Mouse (Mus musculus) Patski (cell line): Measurements from ENCODE around the gene Gm29776. TPM values are rescaled to one million over a fixed set of nuclear protein-coding genes. Genes with fewer than 3 reads are reported as not detected.

ENCODE experiments used
- ATAC-seq: fragments of 100-300 bp; one replicate; pipeline ENCODE4 v1.8.0; 2021
- CTCF ChIA-PET: fragments of 350-600 bp; sonication (Branson Sonifier 250); formaldehyde crosslinking; loops from one replicate; lab custom pipeline; 2022; ENCODE audit warnings: inconsistent platforms; lab: Charles Lee
- POLR2A ChIA-PET: fragments of 350-600 bp; sonication (Branson Sonifier 250); formaldehyde crosslinking; loops from one replicate; lab custom pipeline; 2022; ENCODE audit warnings: antibody characterized with exemption, inconsistent platforms; lab: Charles Lee
- DNase-seq: peaks from one replicate; pipeline ENCODE4 v3.0.0-alpha.2; 2011; ENCODE audit warnings: low read depth, low spot score
- H3K27me3 ChIP-seq: fragments of 371-371 bp; one replicate; pipeline ENCODE4 v1.5.1; 2021
- CTCF ChIP-seq: fragments of 100-300 bp; IDR thresholded peaks from one replicate; pipeline ENCODE4 v1.5.1; 2021
- in situ Hi-C: fragments of 300-500 bp; cut with MboI; formaldehyde crosslinking; loops from 3 replicates; pipeline ENCODE4 v1.11.1; 2018; ENCODE audit warnings: low pct_unique_long_range_greater_than_20kb, mixed read lengths
- polyA plus RNA-seq: library from polyadenylated mRNA; unstranded; gene quantifications from one replicate; pipeline ENCODE4 v1.2.3, GENCODE M21; 2021

Gm29776 gene
- polyA plus RNA-seq, 1 experiment from 2014 or later = 0.03 TPM

- H3K27me3 ChIP-seq = peaks cover 10% of the 10 kb centered on the region
- DNase-seq = no peak
- in situ Hi-C loops = no loop called here
- no peak for ATAC-seq
- TF ChIP-seq CTCF = no peak
- POLR2A ChIA-PET = no interaction called here
- CTCF ChIA-PET = no interaction called here
These were observed 30.4 kb upstream of the Gm29776 start for GRCm38 (mm10) chr14:54728823-54729653.

GRCm38 (mm10) chr14:54727565-54727964 is 28.9 kb upstream of the Gm29776 start:
- no peak for TF ChIP-seq CTCF
- CTCF ChIA-PET = no interaction called here

GRCm38 (mm10) chr14:54724049-54724448 is 25.4 kb upstream of the Gm29776 start:
- POLR2A ChIA-PET = no interaction called here
- in situ Hi-C loops = no loop called here

More at GRCm38 (mm10) chr14:54727565-54727964, 28.9 kb upstream of the Gm29776 start:
- POLR2A ChIA-PET = no interaction called here
- peaks cover 11% of the 10 kb centered on the region for H3K27me3 ChIP-seq
- in situ Hi-C loops = no loop called here
- ATAC-seq (no peak), DNase-seq (no peak)

GRCm38 (mm10) chr14:54721711-54722110 is 23.1 kb upstream of the Gm29776 start:
- ATAC-seq (no peak), DNase-seq (no peak)
- TF ChIP-seq CTCF = no peak
- in situ Hi-C loops = no loop called here
- CTCF ChIA-PET = no interaction called here
- POLR2A ChIA-PET = no interaction called here
- H3K27me3 ChIP-seq = peaks cover 3% of the 10 kb centered on the region

More at GRCm38 (mm10) chr14:54724049-54724448, 25.4 kb upstream of the Gm29776 start:
- CTCF ChIA-PET = interaction anchor here (0.9 to 1.6 kb wide), 2 partner anchors 9 to 120 kb away, joined by 3 to 4 read pairs; no protein-coding TSS in a partner anchor
- H3K27me3 ChIP-seq = peaks cover 3% of the 10 kb centered on the region
- ATAC-seq = no peak
- TF ChIP-seq CTCF = no peak
- no peak for DNase-seq

GRCm38 (mm10) chr14:54720654-54721350 is 22.2 kb upstream of the Gm29776 start:
- peaks cover 3% of the 10 kb centered on the region for H3K27me3 ChIP-seq
- ChIA-PET CTCF (no interaction called here), POLR2A (no interaction called here)
- TF ChIP-seq CTCF = no peak
- ATAC-seq (no peak), DNase-seq (no peak)
- in situ Hi-C loops = no loop called here

GRCm38 (mm10) chr14:54720041-54720440 is 21.4 kb upstream of the Gm29776 start:
- in situ Hi-C loops = no loop called here
- ATAC-seq = no peak
- no peak for TF ChIP-seq CTCF
- POLR2A ChIA-PET = no interaction called here
- no peak for DNase-seq
- CTCF ChIA-PET = no interaction called here
- H3K27me3 ChIP-seq = peaks cover 3% of the 10 kb centered on the region

GRCm38 (mm10) chr14:54715402-54715801 is 16.8 kb upstream of the Gm29776 start:
- ATAC-seq (no peak), DNase-seq (no peak)
- in situ Hi-C loops = loop anchor here (5.0 kb wide), 1 partner anchor 67 kb away; the partner anchor contains the start of gene Slc7a8
- no peak for TF ChIP-seq CTCF
- CTCF ChIA-PET = interaction anchor here (1.0 to 1.6 kb wide), 2 partner anchors 10 to 71 kb away, joined by 4 to 13 read pairs; no protein-coding TSS in a partner anchor
- H3K27me3 ChIP-seq = no peaks in the 10 kb centered on the region
- POLR2A ChIA-PET = interaction anchor here (0.7 kb wide), 2 partner anchors 359 to 939 kb away, joined by 3 to 4 read pairs; no protein-coding TSS in a partner anchor

GRCm38 (mm10) chr14:54714617-54715081 is 16.0 kb upstream of the Gm29776 start:
- peaks cover 5% of the 10 kb centered on the region for H3K27me3 ChIP-seq
- no peak for DNase-seq
- ChIA-PET CTCF (interaction anchor here (0.7 to 1.6 kb wide), 13 partner anchors 8 to 283 kb away, joined by 3 to 13 read pairs (median 3); no protein-coding TSS in a partner anchor), POLR2A (interaction anchor here (0.5 kb wide), 1 partner anchor 298 kb away, joined by 3 read pairs; no protein-coding TSS in a partner anchor)
- in situ Hi-C loops = loop anchor here (5.0 kb wide), 1 partner anchor 68 kb away; the partner anchor contains the start of gene Slc7a8
- no peak for TF ChIP-seq CTCF
- peak; percentile 40 for ATAC-seq

GRCm38 (mm10) chr14:54714121-54714520 is 15.5 kb upstream of the Gm29776 start:
- in situ Hi-C loops = no loop called here
- peaks cover 5% of the 10 kb centered on the region for H3K27me3 ChIP-seq
- DNase-seq = peak; percentile 54
- peak; percentile 76 for ATAC-seq
- CTCF ChIA-PET = interaction anchor here (0.7 to 1.6 kb wide), 13 partner anchors 8 to 284 kb away, joined by 3 to 13 read pairs (median 3); no protein-coding TSS in a partner anchor
- POLR2A ChIA-PET = no interaction called here
- TF ChIP-seq CTCF = no peak

GRCm38 (mm10) chr14:54712861-54713260 is 14.2 kb upstream of the Gm29776 start:
- in situ Hi-C loops = no loop called here
- H3K27me3 ChIP-seq = peaks cover 5% of the 10 kb centered on the region
- POLR2A ChIA-PET = no interaction called here
- DNase-seq (no peak), ATAC-seq (no peak)
- TF ChIP-seq CTCF = no peak
- CTCF ChIA-PET = interaction anchor here (1.7 to 2.7 kb wide), 3 partner anchors 12 to 105 kb away, joined by 4 to 17 read pairs (median 6); no protein-coding TSS in a partner anchor
